Mouse (Mus musculus) cerebellum, adult 8-10 months (tissue): Measurements from ENCODE around the gene Rpap3.
"Not testable (repeated sequence)": the region's sequence is repeated elsewhere in the genome, so short reads cannot be mapped to it uniquely, and the experiment has no call there.

Experiments used
- DNase-seq: peaks from one replicate; pipeline ENCODE4 v3.0.0; 2022

Rpap3 gene

GRCm38 (mm10) chr15:97679991-97680681 is 25.5 kb downstream of the Rpap3 start:
- DNase-seq = no peak

- no peak for DNase-seq
These were observed 28.3 kb downstream of the Rpap3 start for GRCm38 (mm10) chr15:97677341-97677740.

GRCm38 (mm10) chr15:97675927-97676326 is 29.7 kb downstream of the Rpap3 start:
- no peak for DNase-seq

DNA sequence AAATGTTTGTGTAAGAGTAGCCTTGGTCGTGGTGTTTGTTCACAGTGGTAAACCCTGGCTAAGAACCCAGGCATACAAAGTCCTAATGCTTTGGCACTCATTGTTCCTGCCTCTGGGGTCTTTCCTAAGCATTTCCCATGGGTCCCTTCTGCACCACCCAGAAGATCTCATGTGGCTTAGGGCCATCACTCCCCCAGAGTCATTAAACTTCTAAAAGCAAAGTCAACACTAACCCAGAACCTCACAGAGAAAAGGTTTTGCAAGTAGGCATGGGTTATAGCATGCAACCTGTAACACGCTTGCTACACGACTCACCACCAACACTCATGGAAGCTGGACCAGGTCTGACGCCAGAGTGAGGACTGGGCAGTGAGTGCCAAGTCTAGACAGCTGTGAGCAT is 31.2 kb downstream of the Rpap3 start:
- DNase-seq = no peak

GRCm38 (mm10) chr15:97673256-97674000 is 32.2 kb downstream of the Rpap3 start:
- DNase-seq = no peak

DNA sequence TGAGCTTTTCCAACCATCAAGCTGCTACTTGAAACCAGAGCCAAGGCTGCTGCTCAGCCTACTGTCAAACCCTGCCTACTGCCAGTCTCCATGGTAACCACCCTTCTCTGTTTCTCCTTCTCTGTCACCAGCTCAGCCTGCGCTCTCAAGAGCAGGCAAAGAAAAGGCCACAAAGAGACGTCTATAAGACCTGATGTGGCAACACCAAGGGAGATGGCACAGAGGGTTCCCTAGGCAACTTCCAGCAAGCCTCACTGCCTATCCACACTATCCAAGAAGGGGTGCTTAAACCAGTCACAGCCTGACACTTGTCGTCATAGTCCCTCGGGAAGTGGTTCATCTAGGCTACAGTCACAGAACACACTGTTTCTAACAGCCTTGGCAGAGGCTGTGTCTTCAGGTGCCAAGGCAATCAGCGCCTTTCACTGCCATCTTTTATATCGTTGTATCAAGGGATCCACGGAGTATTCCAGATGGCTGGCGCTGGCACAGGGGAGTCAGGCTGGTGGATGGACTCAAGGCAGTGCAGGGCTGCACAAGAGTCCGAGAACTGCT is 33.3 kb downstream of the Rpap3 start:
- peak; percentile 50 for DNase-seq

GRCm38 (mm10) chr15:97670554-97670953 is 35.1 kb downstream of the Rpap3 start:
- no peak for DNase-seq

DNA sequence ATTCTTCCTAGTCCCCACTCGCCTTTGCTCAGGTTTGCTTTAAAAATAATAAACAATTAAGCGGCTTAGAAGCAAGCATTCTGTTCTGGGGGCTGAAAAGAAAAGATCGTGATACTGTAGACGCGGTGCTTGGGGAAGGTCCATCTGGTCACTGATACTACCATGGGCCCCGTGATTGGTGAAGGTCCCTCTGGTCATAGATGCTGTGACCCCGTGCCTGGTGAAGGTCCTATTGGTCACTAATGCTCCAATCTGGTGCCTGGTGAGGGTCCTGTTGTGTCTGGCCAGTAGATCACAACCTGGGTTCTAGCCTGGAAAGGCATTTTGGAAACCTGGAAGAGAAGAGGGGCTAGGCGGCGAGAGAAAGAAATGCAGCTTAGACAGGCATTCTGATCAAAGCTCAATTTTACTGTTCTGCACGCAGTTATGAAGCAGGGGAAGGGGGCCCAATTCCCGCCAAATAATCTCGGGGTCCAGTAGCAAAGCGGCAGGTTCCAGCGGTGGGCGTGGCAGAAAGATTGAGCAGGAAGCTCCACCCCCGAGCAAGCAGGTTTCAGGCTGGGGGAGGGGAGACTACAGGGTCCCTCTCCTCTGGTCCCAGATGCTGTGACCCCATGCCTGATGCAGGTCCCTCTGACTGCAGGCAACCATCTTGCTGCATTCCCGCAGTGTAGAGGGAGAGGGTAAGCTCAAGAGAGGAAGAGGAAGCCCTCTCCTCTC is 37.3 kb downstream of the Rpap3 start:
- DNase-seq = not testable (repeated sequence)

GRCm38 (mm10) chr15:97667437-97667836 is 38.2 kb downstream of the Rpap3 start:
- DNase-seq = peak; percentile 51

GRCm38 (mm10) chr15:97666457-97666770 is 39.2 kb downstream of the Rpap3 start:
- DNase-seq = no peak

GRCm38 (mm10) chr15:97665770-97666456 is 39.7 kb downstream of the Rpap3 start:
- DNase-seq = no peak

DNA sequence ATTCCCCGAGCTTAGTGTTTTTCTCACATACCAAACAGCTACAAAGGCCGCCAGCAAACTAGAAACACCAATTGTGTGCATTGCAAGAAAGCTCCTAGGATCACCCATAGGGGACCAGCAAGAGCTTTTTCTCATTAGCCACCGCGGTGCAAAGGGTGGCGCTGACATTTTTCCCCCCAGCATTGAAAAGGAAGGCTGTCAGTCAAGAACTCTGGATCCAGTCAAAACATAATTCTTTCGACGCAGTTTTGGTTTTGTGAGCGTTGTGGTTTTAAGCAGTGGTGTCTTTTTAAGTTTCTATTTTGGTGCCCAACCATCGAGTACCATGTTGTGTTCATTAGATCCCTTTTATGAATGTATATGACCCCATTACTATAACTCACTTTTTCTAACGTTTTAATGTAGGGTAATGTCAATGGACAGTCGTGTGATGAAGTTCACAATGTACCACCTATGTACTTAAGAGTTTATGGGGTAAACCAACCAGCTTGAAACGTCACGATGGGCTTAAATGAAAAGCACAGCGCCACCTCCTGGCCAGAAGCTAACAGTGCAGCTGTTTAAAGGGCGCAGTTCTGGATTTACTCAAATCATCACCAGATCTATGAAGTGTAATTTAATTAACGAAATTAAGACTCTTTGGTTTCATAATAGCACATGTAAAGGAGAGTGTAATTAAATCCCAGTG is 40.5 kb downstream of the Rpap3 start:
- DNase-seq = no peak

- peak; percentile 72 for DNase-seq
These were observed 41.7 kb downstream of the Rpap3 start for GRCm38 (mm10) chr15:97663750-97664406.

GRCm38 (mm10) chr15:97658755-97659116 is 46.9 kb downstream of the Rpap3 start:
- no peak for DNase-seq

- DNase-seq = no peak
These were observed 47.5 kb downstream of the Rpap3 start for GRCm38 (mm10) chr15:97657856-97658754.

DNA sequence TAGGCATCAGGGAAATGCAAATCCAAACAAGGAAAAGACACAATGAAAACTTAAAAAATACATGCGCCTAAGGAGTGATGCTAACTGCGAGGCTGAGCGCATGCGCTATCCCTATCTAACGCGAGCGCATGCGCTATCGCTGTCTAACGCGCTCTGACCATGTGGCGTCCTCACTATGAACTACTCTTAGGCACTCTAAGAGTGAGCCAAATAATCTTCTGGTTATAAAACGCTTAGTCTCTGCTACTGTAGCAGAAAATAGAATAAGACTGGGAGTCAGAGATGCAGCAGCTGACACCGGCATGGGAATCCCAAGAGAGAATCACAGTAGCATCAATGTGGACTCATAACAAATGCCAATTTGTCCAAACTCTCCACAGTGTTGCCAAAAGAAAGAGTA is 48.2 kb downstream of the Rpap3 start:
- DNase-seq = no peak

DNA sequence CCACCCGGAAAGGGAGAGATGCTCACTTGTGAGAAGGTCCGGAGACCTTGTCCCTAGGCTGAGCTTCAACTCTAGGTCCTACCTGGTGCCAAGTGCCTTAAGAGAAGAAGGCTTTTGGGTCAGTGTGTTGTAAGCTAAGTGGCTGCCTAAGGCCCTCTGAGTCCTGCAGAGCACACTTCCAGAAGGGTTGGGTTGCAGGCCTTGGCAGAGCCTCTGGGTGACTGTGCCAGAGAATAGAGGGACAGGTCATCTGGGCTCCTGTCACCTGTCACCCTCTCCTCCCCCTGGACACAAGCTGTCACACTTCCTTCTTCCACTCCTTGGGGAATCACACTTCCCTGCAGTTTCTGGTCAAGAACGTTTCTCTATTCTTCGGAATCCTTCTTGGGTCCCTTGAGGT is 55.9 kb downstream of the Rpap3 start:
- peak; percentile 44 for DNase-seq

- DNase-seq = no peak
These were observed 57.4 kb downstream of the Rpap3 start for GRCm38 (mm10) chr15:97648176-97648575.

DNA sequence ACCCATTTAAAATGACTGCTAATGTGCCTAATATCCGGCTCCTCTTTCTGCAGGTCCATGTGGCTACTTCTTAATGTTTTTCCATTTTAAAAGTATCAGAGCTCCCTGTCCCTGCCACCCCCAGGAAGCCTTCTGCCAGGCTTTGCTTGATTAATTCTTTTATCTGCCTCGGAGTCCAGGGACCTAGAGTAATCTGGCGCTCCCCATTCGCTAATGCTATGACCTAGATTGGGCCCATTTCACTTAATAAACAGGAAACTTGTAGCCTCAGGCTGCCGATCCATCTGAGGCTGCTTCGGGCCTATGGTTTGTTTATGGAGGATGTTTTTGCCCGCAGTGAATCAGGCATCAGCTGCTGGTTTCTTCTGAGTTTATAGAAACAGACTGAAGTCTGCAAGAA is 59.2 kb downstream of the Rpap3 start:
- DNase-seq = no peak

DNA sequence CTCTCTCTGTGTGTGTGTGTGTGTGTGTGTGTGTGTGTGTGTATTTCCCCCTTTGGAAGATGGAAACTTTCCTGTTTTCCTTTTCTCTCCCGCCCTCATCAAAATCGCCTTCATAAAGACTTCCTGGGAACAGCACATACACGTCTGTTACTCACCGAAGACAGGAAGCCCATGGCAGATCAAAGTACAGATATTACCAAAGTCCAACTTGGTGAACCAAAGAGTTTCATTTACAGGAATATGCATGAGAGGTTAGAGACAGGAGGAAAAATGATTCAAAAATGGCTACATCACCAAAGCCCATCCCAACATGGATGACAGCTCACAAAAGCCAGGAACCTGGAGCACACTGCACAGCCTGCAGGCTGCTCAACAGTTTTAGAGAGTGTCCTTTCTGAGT is 61.6 kb downstream of the Rpap3 start:
- no peak for DNase-seq
